Mouse (Mus musculus): Measurements from ENCODE around the gene Pax8.
A peak's percentile ranks its signal among the peaks of the same experiment; 100 is the strongest.

The Pax8 gene

GRCm38 (mm10) chr2:24475420-24475819 is at the start of gene Pax8:
TSS of gene Pax8 (minus strand) at chr2:24475599.
- DNase-seq, result no peak

DNA sequence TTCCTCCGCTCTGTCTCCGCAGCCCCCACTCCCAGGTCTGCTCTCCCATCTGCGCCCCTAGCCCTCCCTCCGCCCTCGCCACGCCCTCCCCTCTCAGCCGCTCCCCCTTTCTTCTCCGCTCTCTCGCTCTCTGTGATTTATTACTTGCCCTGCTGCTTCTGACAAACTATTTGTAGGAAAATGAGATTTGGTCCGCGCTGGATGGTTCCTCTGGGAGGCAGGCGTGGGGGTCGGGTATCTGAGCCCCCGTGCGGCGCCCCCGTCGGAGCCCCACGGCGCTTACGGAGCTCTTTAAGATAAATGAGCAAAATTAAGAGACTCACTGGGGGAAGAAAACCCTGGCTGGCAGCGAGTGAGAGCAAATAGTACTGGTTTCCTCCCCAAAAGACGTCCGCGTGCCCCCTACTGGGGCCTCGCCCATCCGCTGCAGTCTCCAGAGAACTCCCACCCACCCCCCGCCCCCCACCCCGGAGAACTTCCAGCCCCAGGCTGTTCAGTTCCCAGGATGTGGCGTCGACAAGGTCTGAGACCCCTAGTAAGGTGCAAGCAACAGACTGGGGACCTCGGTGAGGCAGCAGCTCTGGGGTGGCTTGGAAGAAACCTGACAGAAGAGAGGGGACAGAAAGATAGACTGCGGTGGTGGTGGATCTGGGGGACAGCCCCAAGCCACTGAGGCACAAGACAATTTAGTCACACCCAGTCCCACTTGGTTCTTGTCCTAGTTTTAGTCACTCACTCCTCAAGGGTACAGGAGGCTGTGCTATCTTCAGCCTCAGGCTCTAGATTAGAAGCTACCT is 46.2 kb upstream of the Pax8 start:
- DNase-seq, result peak; percentile 43 to 63

DNA sequence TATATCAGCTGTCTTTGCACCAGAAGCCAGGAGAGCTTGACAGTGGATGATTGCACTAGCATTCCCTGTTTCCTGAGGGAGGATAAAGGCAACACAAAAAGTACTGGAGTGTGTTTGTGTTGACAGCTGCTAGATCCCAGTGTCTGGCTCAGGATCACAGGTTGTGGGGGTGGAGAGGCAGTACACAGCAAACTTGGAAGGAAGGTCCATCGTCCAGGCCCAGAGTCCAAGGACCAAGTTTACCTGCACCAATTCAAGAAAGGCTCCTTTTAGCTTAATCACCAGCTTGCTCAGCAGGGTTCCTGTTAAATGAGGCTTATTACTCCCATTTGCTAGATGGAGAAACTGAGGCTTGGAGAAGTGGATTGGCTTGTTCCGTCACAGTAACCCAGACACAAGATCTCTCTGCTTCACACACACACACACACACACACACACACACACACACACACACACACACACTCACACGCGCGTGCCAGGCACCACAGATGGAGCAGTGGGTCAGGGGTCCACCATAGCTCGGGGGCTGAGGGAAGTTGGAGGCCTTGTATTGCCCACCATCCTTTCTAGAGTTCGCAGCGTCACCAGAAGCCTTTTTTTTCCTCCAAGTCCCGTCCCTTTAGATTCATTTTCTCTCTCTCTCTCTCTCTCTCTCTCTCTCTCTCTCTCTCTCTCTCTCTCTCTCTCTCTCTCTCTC is 45.3 kb upstream of the Pax8 start:
- peak; percentile 13 to 17 for DNase-seq

GRCm38 (mm10) chr2:24516946-24517345 is 41.5 kb upstream of the Pax8 start:
- DNase-seq, result peak; percentile 19 to 58

GRCm38 (mm10) chr2:24507359-24507758 is 32.0 kb upstream of the Pax8 start:
- no peak for DNase-seq

DNA sequence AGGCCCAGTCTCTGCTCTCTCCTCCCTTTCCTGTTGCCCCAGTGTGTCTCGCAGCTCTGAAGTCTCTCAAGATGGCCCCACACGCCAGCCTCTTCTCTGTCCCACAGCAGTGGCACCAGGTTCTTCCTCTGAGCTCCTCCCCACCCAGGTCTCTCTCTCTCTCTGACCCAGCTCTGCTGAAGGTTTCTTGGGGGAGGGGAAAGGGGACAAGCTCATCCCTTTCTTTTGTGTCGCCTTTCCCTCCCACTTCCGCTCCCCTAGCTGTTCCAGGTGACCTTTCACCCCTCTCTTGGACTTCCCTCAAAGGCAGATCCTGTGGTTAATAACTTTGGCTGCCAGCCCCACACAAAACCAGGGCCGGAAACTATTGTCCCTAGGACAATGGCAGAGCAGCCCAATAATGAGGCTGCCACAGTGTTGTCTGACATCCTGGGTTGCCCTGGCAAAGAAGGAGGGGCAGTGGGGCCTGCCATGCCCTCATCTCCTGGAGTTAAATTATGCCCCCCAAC is 27.6 kb upstream of the Pax8 start:
- DNase-seq, result no peak

DNA sequence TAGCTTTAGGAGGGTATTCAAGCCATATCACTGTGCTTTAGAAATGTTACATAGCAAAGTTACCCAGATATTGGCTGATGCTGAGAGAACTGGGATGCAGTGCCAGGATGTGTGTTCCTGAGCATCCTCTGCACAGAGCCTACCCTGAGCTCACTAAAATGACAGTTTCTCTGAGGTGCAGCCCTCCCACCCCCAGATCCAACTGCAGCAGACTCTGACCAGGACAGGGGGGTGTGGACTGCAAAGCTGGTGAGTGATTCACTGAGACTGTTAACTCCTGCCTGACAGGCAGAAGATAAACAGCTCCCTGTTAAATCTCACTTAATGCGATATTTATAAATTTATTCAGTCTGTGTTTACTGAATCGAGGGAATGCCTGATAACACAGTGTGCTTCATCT is 25.5 kb upstream of the Pax8 start:
- no peak for DNase-seq

DNA sequence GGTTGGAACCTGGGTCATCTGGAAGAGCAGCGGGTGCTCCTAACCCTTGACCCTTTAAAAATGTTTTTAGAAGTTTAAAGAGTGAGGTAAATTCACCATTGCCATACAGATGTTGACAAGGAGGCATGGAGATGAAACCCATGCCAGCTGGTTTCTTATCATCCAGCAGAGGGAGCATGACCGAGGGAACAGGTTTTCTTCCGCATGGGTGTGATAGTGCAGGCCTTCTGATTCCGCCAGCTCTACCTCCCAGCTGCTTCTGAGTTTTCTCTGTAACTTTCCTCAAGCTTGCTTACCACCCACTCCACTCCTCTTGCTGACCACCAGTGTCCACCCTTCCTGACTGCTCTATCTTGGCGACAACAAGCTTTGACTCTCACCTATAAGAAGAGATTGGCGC is 15.2 kb upstream of the Pax8 start:
- no peak for DNase-seq

DNA sequence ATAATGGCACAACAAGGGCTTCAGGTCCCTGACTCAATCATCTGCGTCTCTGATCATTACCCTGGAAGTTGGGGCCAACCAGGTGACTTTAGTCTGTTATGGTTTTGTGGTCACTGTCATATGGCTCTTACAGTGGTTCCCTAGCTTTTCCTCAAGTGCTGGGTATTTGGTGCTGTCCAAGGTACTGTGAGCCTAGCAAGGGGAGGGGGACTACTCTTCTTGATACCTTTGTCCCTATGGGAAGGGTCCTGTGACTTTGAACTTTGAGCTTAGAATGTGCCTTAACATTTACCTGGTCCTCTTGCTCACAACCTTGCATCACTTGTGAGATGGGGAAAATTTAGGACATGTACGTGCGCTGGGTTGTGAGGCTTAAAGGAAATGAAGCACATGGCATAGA is 13.3 kb upstream of the Pax8 start:
- no peak for DNase-seq

DNA sequence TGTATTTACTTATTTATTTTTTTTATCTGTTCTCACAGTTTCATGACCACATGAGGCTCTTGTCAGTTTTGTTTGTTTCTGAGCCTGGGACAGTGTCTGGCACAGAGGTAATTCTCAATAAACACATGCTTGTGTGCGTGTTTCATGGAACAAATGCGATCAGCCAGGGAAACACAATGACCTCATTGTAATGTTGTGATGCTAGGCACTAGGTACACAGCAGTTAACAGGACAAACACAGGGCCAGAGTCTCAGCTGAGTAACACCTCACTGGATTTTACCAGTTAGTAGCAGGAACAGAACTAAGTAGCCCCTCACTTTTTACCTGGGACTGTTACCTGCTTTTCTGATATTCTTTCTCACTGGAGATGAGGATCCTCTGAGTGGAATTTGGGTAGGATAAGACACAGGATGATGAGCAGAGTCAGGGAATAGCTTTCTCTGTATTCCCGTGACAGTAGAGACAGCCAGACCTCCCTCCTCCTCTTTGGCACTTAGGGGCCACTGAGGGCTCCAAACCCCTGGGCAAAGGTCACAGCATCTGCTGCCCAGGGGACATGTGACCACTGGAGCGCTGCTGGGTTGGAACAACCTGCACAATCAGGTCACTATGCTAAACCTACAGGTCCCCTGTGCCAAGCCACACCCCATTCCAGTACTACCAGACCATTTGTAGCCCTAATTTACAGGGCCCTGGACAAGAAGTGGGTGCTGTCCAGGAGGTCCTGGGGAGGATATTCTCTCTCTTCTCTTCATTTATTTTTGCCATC is 11.8 kb upstream of the Pax8 start:
- DNase-seq, result no peak

GRCm38 (mm10) chr2:24485398-24485797 is 10.0 kb upstream of the Pax8 start:
- DNase-seq, result no peak

GRCm38 (mm10) chr2:24479906-24480305 is 4.5 kb upstream of the Pax8 start:
- no peak for DNase-seq

DNA sequence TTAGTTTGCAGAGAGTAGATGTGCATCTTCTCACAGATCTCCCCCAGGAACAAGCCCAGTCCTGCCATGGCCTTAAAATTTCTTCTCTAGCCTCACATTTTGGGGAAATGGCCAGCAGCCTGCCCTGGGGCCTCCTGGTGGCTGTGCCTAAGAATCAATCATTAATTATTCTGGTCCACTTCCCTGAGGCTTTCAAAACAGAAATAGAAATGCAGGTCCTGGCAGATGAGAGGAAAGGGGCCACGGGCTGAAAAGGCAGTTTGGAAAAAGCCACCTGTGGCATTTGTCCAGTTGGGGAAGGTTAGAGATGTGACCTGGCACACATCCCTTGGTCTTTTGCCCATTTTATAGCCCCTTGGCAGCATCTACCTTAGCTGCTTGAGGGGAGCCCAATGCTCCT is 3.8 kb upstream of the Pax8 start:
- DNase-seq, result peak in 1 of 2 experiments; percentile 24

GRCm38 (mm10) chr2:24478611-24479010 is 3.2 kb upstream of the Pax8 start:
- no peak for DNase-seq

- no peak for DNase-seq
Measured at GRCm38 (mm10) chr2:24474514-24475378, 653 bp downstream of the Pax8 start.

- peak; percentile 17 to 21 for DNase-seq
Measured at GRCm38 (mm10) chr2:24473641-24474511, 1.5 kb downstream of the Pax8 start.

GRCm38 (mm10) chr2:24472677-24473076 is 2.7 kb downstream of the Pax8 start:
- DNase-seq, result peak in 1 of 2 experiments; percentile 5

DNA sequence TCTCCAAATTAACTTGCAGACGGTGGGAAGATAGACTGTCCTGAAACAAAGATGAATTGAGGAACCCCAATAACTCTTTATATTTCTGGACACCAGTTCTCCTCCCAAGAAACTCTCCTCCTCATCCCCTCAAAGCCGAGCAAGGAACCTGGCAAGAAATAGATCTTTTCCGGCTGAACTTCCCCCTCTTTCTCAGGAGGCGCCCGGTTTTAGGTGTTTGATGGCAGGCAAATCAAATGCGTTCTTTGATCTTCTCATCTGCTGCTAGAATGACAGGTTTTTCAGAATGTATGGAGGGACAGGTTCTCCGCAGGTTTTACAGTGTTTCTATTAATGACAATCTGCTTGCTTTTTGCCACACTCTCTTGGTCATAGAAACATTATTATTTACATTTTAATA is 3.3 kb downstream of the Pax8 start:
- DNase-seq, result no peak

DNA sequence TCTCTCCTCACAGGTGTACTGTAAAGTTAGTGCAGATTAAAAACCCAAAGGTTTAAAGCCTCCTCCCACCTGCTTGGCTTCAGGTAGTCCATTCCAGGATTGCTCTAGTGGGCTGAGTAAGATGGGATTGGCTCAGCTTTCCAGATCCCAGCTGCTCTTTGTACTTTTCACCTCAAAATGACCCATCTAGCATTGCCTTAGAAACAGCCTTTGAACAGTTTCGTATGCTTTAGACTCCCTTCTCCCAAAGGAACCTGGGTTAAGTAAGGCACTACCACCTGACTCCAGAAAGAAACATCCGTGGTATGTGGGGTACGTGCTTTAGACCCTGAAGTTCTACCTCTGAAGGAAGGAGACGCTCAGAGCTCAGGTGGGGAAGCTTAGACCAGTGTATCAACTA is 6.3 kb downstream of the Pax8 start:
- DNase-seq, result no peak

DNA sequence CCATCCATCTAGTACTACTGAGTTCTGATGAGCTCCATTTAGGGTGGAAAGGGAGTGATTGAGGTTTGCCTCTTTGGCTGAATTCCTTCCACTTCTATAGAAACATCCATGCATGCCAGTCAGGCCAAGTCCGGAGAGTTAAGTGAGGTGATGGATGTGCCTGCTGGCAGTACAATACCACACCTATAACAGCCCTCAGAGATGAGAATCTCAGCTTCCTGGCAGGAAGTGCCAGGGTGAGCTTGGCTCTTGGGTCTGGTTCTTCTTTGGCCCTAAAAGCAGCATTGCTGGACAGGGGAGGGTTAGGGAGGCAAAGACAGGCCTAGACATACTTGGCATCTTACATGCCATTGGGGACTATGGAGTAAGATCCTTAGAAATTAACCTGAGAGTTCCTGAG is 7.0 kb downstream of the Pax8 start:
- no peak for DNase-seq

GRCm38 (mm10) chr2:24467156-24467555 is 8.2 kb downstream of the Pax8 start:
- no peak for DNase-seq

GRCm38 (mm10) chr2:24460808-24461127 is 14.6 kb downstream of the Pax8 start:
- DNase-seq, result no peak
